Mouse (Mus musculus) lung, embryonic 14.5 days (tissue): Measurements from ENCODE around the gene Rabgap1l. TPM values are rescaled to one million over a fixed set of nuclear protein-coding genes. Genes with fewer than 3 reads are reported as not detected.

Source experiments
- ATAC-seq: fragments of 200-750 bp; cut with Nextera tagmentation; 2 replicates; pipeline ENCODE4 v1.8.0; 2017; ENCODE audit warnings: mild to moderate bottlenecking, moderate TSS enrichment, moderate library complexity; ENCODE audit not compliant: insufficient read depth
- DNase-seq: peaks from one replicate; pipeline ENCODE4 v3.0.0-alpha.2; 2015
- H3K27ac ChIP-seq: fragments of 300-500 bp; sonication (generic); 2 replicates; pipeline ENCODE4 v1.5.1; 2014; ENCODE audit warnings: low read depth, mild to moderate bottlenecking, moderate library complexity
- H3K27me3 ChIP-seq: fragments of 300-500 bp; sonication (generic); 2 replicates; pipeline ENCODE4 v1.6.1; 2014; ENCODE audit warnings: low read length, control low read depth; ENCODE audit not compliant: insufficient read depth
- H3K36me3 ChIP-seq: fragments of 300-500 bp; sonication (generic); 2 replicates; pipeline ENCODE4 v1.6.1; 2014; ENCODE audit warnings: control low read depth; ENCODE audit not compliant: insufficient read depth
- H3K4me1 ChIP-seq: fragments of 300-500 bp; sonication (generic); 2 replicates; pipeline ENCODE4 v1.6.1; 2014; ENCODE audit warnings: antibody characterized with exemption, control low read depth; ENCODE audit not compliant: insufficient read depth
- H3K4me2 ChIP-seq: fragments of 300-500 bp; sonication (generic); 2 replicates; pipeline ENCODE4 v1.6.1; 2014; ENCODE audit warnings: mild to moderate bottlenecking
- H3K4me3 ChIP-seq: fragments of 300-500 bp; sonication (generic); 2 replicates; pipeline ENCODE4 v1.5.1; 2014; ENCODE audit warnings: low read depth, low read length
- H3K9ac ChIP-seq: fragments of 300-500 bp; sonication (generic); 2 replicates; pipeline ENCODE4 v1.6.1; 2014
- H3K9me3 ChIP-seq: fragments of 300-500 bp; sonication (generic); 2 replicates; pipeline ENCODE4 v1.6.1; 2016; ENCODE audit warnings: low read depth, low read length, control low read depth
- CTCF ChIP-seq: IDR thresholded peaks from 2 replicates; pipeline ENCODE4 v1.5.1; 2016; ENCODE audit warnings: antibody characterized with exemption, low read depth
- WGBS: fragments of 180-500 bp; shearing (Covaris S2); extraction: QIAGEN DNeasy Blood & Tissue Kit; methylation state at CpG from one replicate; pipeline ENCODE4 v1.1.7; 2014; 5-methylcytosine and 5-hydroxymethylcytosine counted together
- polyA plus RNA-seq: library from polyadenylated mRNA; unstranded; fragments of >200 nt; fragmentation: Nextera tagmentation; extraction: Ambion mirVana; gene quantifications from 2 replicates; pipeline ENCODE4 v1.2.1, GENCODE M21; 2014

The Rabgap1l gene
- polyA plus RNA-seq, 1 experiment from 2014 or later = 19.3 TPM

- TF ChIP-seq CTCF = no peak
- no peak for DNase-seq
- Histone ChIP-seq H3K36me3 (no peaks in the 10 kb centered on the region), H3K27me3 (no peaks in the 10 kb centered on the region), H3K27ac (no peak overlapping the region), H3K9ac (no peak overlapping the region), H3K9me3 (no peaks in the 10 kb centered on the region), H3K4me1 (0 out of 2 replicates have a peak, but pooled peaks cover 2% of the 10 kb centered on the region), H3K4me3 (peak overlapping the region; percentile 34; the same call in 1 of the 2 replicates), H3K4me2 (peak overlapping the region; percentile 60)
- peak; percentile 43; the same call in 1 of the 2 replicates for ATAC-seq
- WGBS = 29% methylated on average over 4 of the region's 4 CpGs
Observed at GRCm38 (mm10) chr1:160352309-160352708, 440.7 kb downstream of the Rabgap1l start.

- Histone ChIP-seq H3K4me2 (peak overlapping the region; percentile 60), H3K27me3 (no peaks in the 10 kb centered on the region), H3K4me1 (0 out of 2 replicates have a peak, but pooled peaks cover 2% of the 10 kb centered on the region), H3K27ac (no peak overlapping the region), H3K36me3 (no peaks in the 10 kb centered on the region), H3K4me3 (peak overlapping the region; percentile 34), H3K9ac (peak overlapping the region; percentile 41), H3K9me3 (no peaks in the 10 kb centered on the region)
- peak; percentile 82 for ATAC-seq
- 0% methylated on average over 10 of the region's 10 CpGs for WGBS
- DNase-seq = peak; percentile 76
- TF ChIP-seq CTCF = no peak
Observed at GRCm38 (mm10) chr1:160351880-160352234, 441.2 kb downstream of the Rabgap1l start.

- Histone ChIP-seq H3K4me1 (0 out of 2 replicates have a peak, but pooled peaks cover 2% of the 10 kb centered on the region), H3K36me3 (no peaks in the 10 kb centered on the region), H3K27me3 (no peaks in the 10 kb centered on the region), H3K9ac (peak overlapping the region; percentile 41), H3K4me3 (peak overlapping the region; percentile 34), H3K9me3 (no peaks in the 10 kb centered on the region), H3K4me2 (peak overlapping the region; percentile 60), H3K27ac (no peak overlapping the region)
- TF ChIP-seq CTCF = no peak
- WGBS = 20% methylated on average over 13 of the region's 13 CpGs
- DNase-seq (no peak), ATAC-seq (peak; percentile 50)
Observed at GRCm38 (mm10) chr1:160351146-160351879, 441.7 kb downstream of the Rabgap1l start.

GRCm38 (mm10) chr1:160340653-160341052 lies 452.4 kb downstream of the Rabgap1l start:
- ATAC-seq (no peak), DNase-seq (no peak)
- TF ChIP-seq CTCF = no peak
- H3K4me3 ChIP-seq = no peak overlapping the region
- H3K9me3 ChIP-seq = no peaks in the 10 kb centered on the region
- 76% methylated on average over 2 of the region's 2 CpGs for whole genome bisulfite sequencing
- no peak overlapping the region for H3K27ac ChIP-seq
- no peak overlapping the region for H3K4me2 ChIP-seq
- H3K9ac ChIP-seq = no peak overlapping the region
- H3K27me3 ChIP-seq = no peaks in the 10 kb centered on the region
- H3K4me1 ChIP-seq = no peaks in the 10 kb centered on the region
- no peaks in the 10 kb centered on the region for H3K36me3 ChIP-seq

GRCm38 (mm10) chr1:160339374-160339773 lies 453.6 kb downstream of the Rabgap1l start:
- DNase-seq (no peak), ATAC-seq (no peak)
- no peaks in the 10 kb centered on the region for H3K36me3 ChIP-seq
- H3K4me2 ChIP-seq = no peak overlapping the region
- no peaks in the 10 kb centered on the region for H3K27me3 ChIP-seq
- no peak overlapping the region for H3K4me3 ChIP-seq
- no peak for TF ChIP-seq CTCF
- WGBS = 55% methylated on average over 4 of the region's 4 CpGs
- H3K9me3 ChIP-seq = no peaks in the 10 kb centered on the region
- no peaks in the 10 kb centered on the region for H3K4me1 ChIP-seq
- no peak overlapping the region for H3K9ac ChIP-seq
- no peak overlapping the region for H3K27ac ChIP-seq

- Histone ChIP-seq H3K27ac (no peak overlapping the region), H3K36me3 (no peaks in the 10 kb centered on the region), H3K9ac (no peak overlapping the region), H3K27me3 (no peaks in the 10 kb centered on the region), H3K4me2 (no peak overlapping the region), H3K4me3 (no peak overlapping the region), H3K9me3 (no peaks in the 10 kb centered on the region), H3K4me1 (no peaks in the 10 kb centered on the region)
- no peak for DNase-seq
- 72% methylated on average over 4 of the region's 4 CpGs for WGBS
- no peak for TF ChIP-seq CTCF
- no peak for ATAC-seq
Observed at GRCm38 (mm10) chr1:160334791-160335190, 458.2 kb downstream of the Rabgap1l start.

- H3K4me3 ChIP-seq = no peak overlapping the region
- H3K4me1 ChIP-seq = no peaks in the 10 kb centered on the region
- no peaks in the 10 kb centered on the region for H3K27me3 ChIP-seq
- no peaks in the 10 kb centered on the region for H3K36me3 ChIP-seq
- no peaks in the 10 kb centered on the region for H3K9me3 ChIP-seq
- no peak for TF ChIP-seq CTCF
- no peak overlapping the region for H3K27ac ChIP-seq
- no peak for DNase-seq
- ATAC-seq = no peak
- no peak overlapping the region for H3K9ac ChIP-seq
- no peak overlapping the region for H3K4me2 ChIP-seq
- 61% methylated on average over 1 of the region's 1 CpGs for WGBS
Observed at GRCm38 (mm10) chr1:160330828-160331227, 462.2 kb downstream of the Rabgap1l start.
